Mouse (Mus musculus): ENCODE measurements around the gene Ehbp1l1. TPM values are rescaled to one million over a fixed set of nuclear protein-coding genes. Genes with fewer than 3 reads are reported as not detected.

Gene Ehbp1l1
- polyA plus RNA-seq, 1 experiment from 2014 or later: 49.8 TPM

GRCm38 (mm10) chr19:5713255-5713654 lies 12.9 kb downstream of the Ehbp1l1 start:
- no peaks in the 10 kb centered on the region for H3K4me1 ChIP-seq (replicated peaks; ENCODE audit: control insufficient read depth, insufficient read depth, low read length)
- H3K9me3 ChIP-seq (ENCODE audit: control insufficient read depth): no peaks in the 10 kb centered on the region
- no peak overlapping the region for H3K27ac ChIP-seq (ENCODE audit: low read depth, low read length)
- H3K27me3 ChIP-seq (replicated peaks; ENCODE audit: control insufficient read depth, insufficient read depth, low read length): no peaks in the 10 kb centered on the region
- H3K4me3 ChIP-seq (ENCODE audit: low read depth, low read length): no peak overlapping the region
- ATAC-seq: no peak
- TF ChIP-seq CTCF (IDR thresholded peaks at IDR 0.05; ENCODE audit: low read depth): no peak
- peak overlapping the region; percentile 1; the same call in 1 of the 2 replicates for H3K4me2 ChIP-seq (replicated peaks; ENCODE audit: low read depth)
- WGBS: 70% methylated on average over 5 of the region's 5 CpGs
- peaks cover 69% of the 10 kb centered on the region for H3K36me3 ChIP-seq (ENCODE audit: control insufficient read depth, insufficient read depth)
- no peak overlapping the region for H3K9ac ChIP-seq (ENCODE audit: low read depth, low read length)

- Histone ChIP-seq H3K4me2 (replicated peaks; ENCODE audit: low read depth) (no peak overlapping the region), H3K27me3 (replicated peaks; ENCODE audit: control insufficient read depth, insufficient read depth, low read length) (no peaks in the 10 kb centered on the region), H3K9ac (ENCODE audit: low read depth, low read length) (no peak overlapping the region), H3K4me3 (ENCODE audit: low read depth, low read length) (no peak overlapping the region), H3K36me3 (ENCODE audit: control insufficient read depth, insufficient read depth) (peaks cover 68% of the 10 kb centered on the region), H3K9me3 (ENCODE audit: control insufficient read depth) (no peaks in the 10 kb centered on the region), H3K27ac (ENCODE audit: low read depth, low read length) (no peak overlapping the region), H3K4me1 (replicated peaks; ENCODE audit: control insufficient read depth, insufficient read depth, low read length) (no peaks in the 10 kb centered on the region)
- WGBS: 90% methylated on average over 14 of the region's 14 CpGs
- no peak for TF ChIP-seq CTCF (IDR thresholded peaks at IDR 0.05; ENCODE audit: low read depth)
- ATAC-seq: no peak
These were observed 14.1 kb downstream of the Ehbp1l1 start for GRCm38 (mm10) chr19:5711907-5712460.

DNA sequence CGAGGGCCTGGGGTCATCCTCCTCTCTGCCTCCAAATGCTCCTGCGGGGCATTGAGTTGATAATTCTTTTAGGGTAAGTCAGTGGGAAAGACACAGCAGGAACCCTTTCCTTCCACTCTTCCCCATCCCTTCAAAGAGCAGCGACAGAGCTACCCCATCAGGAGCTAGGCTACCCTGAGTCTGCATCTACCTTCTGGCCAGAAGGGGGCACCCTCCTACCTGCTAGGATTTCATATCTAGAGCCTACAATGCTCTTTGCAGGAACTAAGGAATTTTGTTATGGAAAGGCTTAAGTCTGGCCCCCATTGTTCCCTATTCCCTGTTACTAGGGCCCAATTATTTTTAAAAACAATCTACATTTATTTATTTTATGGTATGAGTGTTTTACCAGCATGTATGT lies 14.9 kb downstream of the Ehbp1l1 start:
- no peak overlapping the region for H3K4me2 ChIP-seq (replicated peaks; ENCODE audit: low read depth)
- peaks cover 67% of the 10 kb centered on the region for H3K36me3 ChIP-seq (ENCODE audit: control insufficient read depth, insufficient read depth)
- no peak overlapping the region for H3K9ac ChIP-seq (ENCODE audit: low read depth, low read length)
- 23% methylated on average over 3 of the region's 3 CpGs for WGBS
- no peaks in the 10 kb centered on the region for H3K27me3 ChIP-seq (replicated peaks; ENCODE audit: control insufficient read depth, insufficient read depth, low read length)
- ATAC-seq: no peak; the same call in 1 of the 2 replicates
- no peaks in the 10 kb centered on the region for H3K9me3 ChIP-seq (ENCODE audit: control insufficient read depth)
- no peak overlapping the region for H3K4me3 ChIP-seq (ENCODE audit: low read depth, low read length)
- no peak overlapping the region for H3K27ac ChIP-seq (ENCODE audit: low read depth, low read length)
- TF ChIP-seq CTCF (IDR thresholded peaks at IDR 0.05; ENCODE audit: low read depth): peak; percentile 91
- no peaks in the 10 kb centered on the region for H3K4me1 ChIP-seq (replicated peaks; ENCODE audit: control insufficient read depth, insufficient read depth, low read length)

DNA sequence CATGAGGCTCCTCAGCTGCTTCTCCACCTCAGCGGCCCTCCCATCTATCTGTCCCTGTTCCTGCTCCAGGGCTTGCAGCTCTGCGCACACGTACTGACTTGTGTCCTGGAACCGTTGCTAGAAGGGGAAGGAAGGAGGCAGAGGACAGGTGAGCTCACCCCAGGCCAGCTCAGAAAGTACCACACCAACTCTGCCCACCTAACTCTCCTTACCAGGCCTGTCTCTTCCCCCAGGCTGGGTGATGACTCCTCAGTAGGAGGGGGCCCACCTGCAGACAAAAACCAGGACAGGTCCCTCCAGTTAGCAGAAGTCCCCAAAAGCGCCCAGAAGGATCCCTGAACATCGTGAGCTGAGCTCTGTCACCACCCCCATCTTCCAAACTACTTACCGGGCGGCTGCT lies 15.5 kb downstream of the Ehbp1l1 start:
- H3K4me1 ChIP-seq (replicated peaks; ENCODE audit: control insufficient read depth, insufficient read depth, low read length): no peaks in the 10 kb centered on the region
- H3K9me3 ChIP-seq (ENCODE audit: control insufficient read depth): no peaks in the 10 kb centered on the region
- H3K9ac ChIP-seq (ENCODE audit: low read depth, low read length): no peak overlapping the region
- no peak overlapping the region for H3K4me2 ChIP-seq (replicated peaks; ENCODE audit: low read depth)
- TF ChIP-seq CTCF (IDR thresholded peaks at IDR 0.05; ENCODE audit: low read depth): no peak
- H3K36me3 ChIP-seq (ENCODE audit: control insufficient read depth, insufficient read depth): peaks cover 71% of the 10 kb centered on the region
- 89% methylated on average over 8 of the region's 8 CpGs for WGBS
- H3K27me3 ChIP-seq (replicated peaks; ENCODE audit: control insufficient read depth, insufficient read depth, low read length): no peaks in the 10 kb centered on the region
- no peak for ATAC-seq
- H3K4me3 ChIP-seq (ENCODE audit: low read depth, low read length): no peak overlapping the region
- no peak overlapping the region for H3K27ac ChIP-seq (ENCODE audit: low read depth, low read length)

DNA sequence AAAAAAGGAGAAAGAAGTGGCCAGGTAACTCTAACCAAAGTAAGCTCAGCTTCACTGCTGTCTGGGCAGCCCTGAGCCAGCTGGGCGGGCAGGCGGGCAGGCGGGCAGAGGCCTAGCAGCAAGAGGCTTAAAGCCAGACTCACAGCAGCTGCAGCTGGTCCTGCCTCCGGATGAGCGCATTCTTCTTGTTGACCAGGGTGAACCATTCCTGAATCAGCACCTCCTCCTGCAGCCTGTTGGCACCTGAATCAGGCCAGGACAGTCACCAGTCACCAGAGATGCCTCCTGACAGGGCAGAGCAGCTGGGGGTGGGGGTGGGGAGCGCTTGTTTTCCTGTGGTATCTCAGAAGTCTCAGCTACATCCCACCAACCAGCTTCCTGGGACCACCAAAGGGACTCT lies 16.0 kb downstream of the Ehbp1l1 start:
- H3K36me3 ChIP-seq (ENCODE audit: control insufficient read depth, insufficient read depth): peaks cover 68% of the 10 kb centered on the region
- no peak overlapping the region for H3K4me2 ChIP-seq (replicated peaks; ENCODE audit: low read depth)
- no peaks in the 10 kb centered on the region for H3K4me1 ChIP-seq (replicated peaks; ENCODE audit: control insufficient read depth, insufficient read depth, low read length)
- H3K9me3 ChIP-seq (ENCODE audit: control insufficient read depth): no peaks in the 10 kb centered on the region
- no peaks in the 10 kb centered on the region for H3K27me3 ChIP-seq (replicated peaks; ENCODE audit: control insufficient read depth, insufficient read depth, low read length)
- no peak overlapping the region for H3K4me3 ChIP-seq (ENCODE audit: low read depth, low read length)
- 96% methylated on average over 6 of the region's 6 CpGs for WGBS
- ATAC-seq: no peak
- no peak overlapping the region for H3K9ac ChIP-seq (ENCODE audit: low read depth, low read length)
- no peak overlapping the region for H3K27ac ChIP-seq (ENCODE audit: low read depth, low read length)
- TF ChIP-seq CTCF (IDR thresholded peaks at IDR 0.05; ENCODE audit: low read depth): no peak

- H3K4me3 ChIP-seq (ENCODE audit: low read depth, low read length): no peak overlapping the region
- H3K27ac ChIP-seq (ENCODE audit: low read depth, low read length): peak overlapping the region; percentile 22; the same call in 1 of the 2 replicates
- no peaks in the 10 kb centered on the region for H3K4me1 ChIP-seq (replicated peaks; ENCODE audit: control insufficient read depth, insufficient read depth, low read length)
- peak; percentile 45; the same call in 1 of the 2 replicates for ATAC-seq
- no peaks in the 10 kb centered on the region for H3K27me3 ChIP-seq (replicated peaks; ENCODE audit: control insufficient read depth, insufficient read depth, low read length)
- no peaks in the 10 kb centered on the region for H3K9me3 ChIP-seq (ENCODE audit: control insufficient read depth)
- H3K4me2 ChIP-seq (replicated peaks; ENCODE audit: low read depth): peak overlapping the region; percentile 27
- no peak overlapping the region for H3K9ac ChIP-seq (ENCODE audit: low read depth, low read length)
- WGBS: 40% methylated on average over 10 of the region's 10 CpGs
- peak; percentile 21 for TF ChIP-seq CTCF (IDR thresholded peaks at IDR 0.05; ENCODE audit: low read depth)
- H3K36me3 ChIP-seq (ENCODE audit: control insufficient read depth, insufficient read depth): peaks cover 66% of the 10 kb centered on the region
These were observed 21.1 kb downstream of the Ehbp1l1 start for GRCm38 (mm10) chr19:5704801-5705571.

Measured in intestine, postnatal 0 days (tissue).